Mouse (Mus musculus): ENCODE results near the gene Cxcl1. TPM values are rescaled to one million over a fixed set of nuclear protein-coding genes. Genes with fewer than 3 reads are reported as not detected.

The Cxcl1 gene
- 4.6 TPM for polyA plus RNA-seq (2014; fragmentation: Illumina TruSeq; extraction: RNeasy Lipid Tissue Mini Kit (QIAGEN cat#74804))

DNA sequence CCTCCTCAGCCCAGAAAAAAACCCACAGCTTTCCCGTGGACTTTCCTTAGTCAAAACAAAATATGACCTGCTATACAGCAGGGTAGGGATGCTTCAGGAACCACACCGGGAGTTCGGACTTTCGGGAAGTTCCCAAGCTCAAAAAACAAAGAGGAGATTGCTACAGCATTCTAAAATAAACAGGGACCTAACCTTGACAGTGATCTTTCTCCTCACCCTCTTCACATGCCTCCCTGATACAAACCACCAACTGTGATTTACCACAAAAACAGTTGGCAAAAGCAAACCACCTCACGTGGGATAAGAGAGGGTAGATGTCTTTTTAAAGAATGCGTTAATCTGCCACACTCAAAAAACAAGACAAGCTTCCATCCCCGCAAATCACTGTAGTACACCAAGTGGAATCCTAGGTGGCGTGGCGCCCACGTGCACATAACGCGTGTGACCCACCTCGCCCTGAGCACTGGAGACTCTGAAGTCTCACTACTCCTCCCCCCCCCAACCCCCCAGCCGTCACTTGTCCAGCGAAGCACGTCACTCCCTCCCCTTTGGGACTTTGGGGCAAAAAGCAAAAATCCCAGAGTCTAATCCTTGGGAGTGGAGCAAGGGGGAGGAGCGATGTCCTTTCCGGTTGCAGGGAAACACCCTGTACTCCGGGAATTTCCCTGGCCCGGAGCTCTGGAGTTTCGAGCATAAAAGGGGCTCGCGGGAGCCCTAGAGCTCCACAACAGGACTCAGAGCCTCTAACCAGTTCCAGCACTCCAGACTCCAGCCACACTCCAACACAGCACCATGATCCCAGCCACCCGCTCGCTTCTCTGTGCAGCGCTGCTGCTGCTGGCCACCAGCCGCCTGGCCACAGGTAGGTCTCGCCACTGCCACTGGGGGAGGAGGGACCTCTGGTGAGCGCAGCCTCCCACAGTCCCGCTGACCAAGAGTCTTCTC lies at the start of gene Cxcl1:
Gene Cxcl1 (plus strand): TSS at position 723 of the 945 bp plus-strand sequence.

DNA sequence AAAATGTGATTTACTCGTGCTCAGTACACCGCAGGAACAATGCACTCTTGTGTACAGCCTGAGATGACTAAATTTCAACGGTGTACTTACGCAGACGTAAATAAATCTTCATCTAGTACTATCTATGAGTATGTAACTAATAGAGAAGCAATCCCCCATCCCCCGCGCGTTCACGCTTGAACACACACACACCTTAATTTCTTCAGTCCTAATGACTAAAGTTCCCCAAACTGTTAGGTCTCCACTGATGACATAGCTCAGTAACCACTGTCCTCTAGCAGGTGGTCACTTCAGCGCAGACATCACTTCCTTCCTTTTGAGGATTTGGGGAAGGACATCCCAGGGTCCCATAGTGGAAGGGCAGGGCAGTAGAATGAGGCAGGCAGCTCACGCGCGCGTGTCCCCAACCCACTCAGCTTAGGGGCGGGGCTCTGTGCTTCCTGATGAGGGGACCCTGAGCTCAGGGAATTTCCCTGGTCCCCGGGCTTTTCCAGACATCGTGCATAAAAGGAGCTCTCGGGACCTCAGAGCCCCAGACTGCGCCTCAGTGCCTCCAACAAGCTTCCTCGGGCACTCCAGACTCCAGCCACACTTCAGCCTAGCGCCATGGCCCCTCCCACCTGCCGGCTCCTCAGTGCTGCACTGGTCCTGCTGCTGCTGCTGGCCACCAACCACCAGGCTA lies 12.4 kb downstream of the Cxcl1 start, which contains the start of gene Cxcl2:
Gene Cxcl2 (plus strand): TSS at position 533 of the 682 bp plus-strand sequence.

DNA sequence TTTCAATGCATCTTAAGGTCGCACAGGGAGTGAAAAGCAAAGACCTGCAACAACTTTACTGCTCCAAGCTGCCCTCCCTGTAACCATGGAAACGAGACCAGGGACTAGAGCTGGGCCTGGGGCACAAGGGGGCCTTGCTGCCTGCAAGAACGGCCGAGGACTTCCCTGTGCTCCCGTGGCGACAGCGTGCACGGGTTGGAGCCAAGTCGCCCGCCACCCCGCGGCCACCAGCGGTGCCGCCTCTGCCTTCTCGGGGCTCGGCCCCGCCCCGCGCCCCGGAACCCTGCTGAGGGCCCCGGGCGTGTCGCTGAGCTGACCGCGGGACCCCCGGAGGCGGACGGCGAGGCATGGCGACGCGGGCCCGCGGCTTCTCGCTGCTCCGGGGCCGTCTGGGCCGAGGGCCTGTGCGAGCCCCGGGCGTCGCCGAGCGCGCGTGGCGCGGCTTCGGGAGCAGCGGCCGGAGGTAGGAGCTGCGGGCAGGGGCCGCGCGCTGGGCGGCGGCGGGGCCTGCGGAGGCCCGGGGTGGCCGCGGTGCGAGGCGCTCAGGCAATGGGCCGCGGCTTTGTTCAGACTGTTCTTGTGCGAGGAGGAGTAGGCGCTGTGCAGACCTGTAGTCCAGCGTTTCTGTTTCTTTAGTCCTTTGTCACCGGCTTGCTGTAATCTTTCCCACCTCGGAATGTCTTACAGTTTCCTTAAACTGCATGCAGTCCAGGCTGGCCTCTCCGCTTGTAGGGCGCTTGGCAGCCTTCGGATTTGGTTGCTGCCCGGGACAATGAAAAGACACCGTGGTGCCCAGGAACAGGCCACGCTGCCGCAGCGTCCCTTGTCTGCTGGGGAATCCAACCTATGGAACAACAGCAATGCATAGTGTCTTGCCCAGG lies 40.2 kb downstream of the Cxcl1 start, which contains the start of gene Mthfd2l:
Gene Mthfd2l (plus strand): TSS at position 147 of the 881 bp plus-strand sequence.

Other genes starting within 250 kb of the Cxcl1 start
- 0.97 TPM for gene Cxcl5, start 131.9 kb upstream of the Cxcl1 start, polyA plus RNA-seq (2014; fragmentation: Illumina TruSeq; extraction: RNeasy Lipid Tissue Mini Kit (QIAGEN cat#74804))
- gene Ppbp, start 122.7 kb upstream of the Cxcl1 start, polyA plus RNA-seq (2014; fragmentation: Illumina TruSeq; extraction: RNeasy Lipid Tissue Mini Kit (QIAGEN cat#74804)) = 0.91 TPM
- 9.1 TPM for gene Pf4, start 118.8 kb upstream of the Cxcl1 start, polyA plus RNA-seq (2014; fragmentation: Illumina TruSeq; extraction: RNeasy Lipid Tissue Mini Kit (QIAGEN cat#74804))
- gene Cxcl3, start 105.1 kb upstream of the Cxcl1 start, polyA plus RNA-seq (2014; fragmentation: Illumina TruSeq; extraction: RNeasy Lipid Tissue Mini Kit (QIAGEN cat#74804)) = 0.48 TPM
- 0.34 TPM for gene Cxcl15, start 96.7 kb upstream of the Cxcl1 start, polyA plus RNA-seq (2014; fragmentation: Illumina TruSeq; extraction: RNeasy Lipid Tissue Mini Kit (QIAGEN cat#74804))
- 0.46 TPM for gene Cxcl2, start 12.6 kb downstream of the Cxcl1 start, polyA plus RNA-seq (2014; fragmentation: Illumina TruSeq; extraction: RNeasy Lipid Tissue Mini Kit (QIAGEN cat#74804))
- gene Mthfd2l, start 39.9 kb downstream of the Cxcl1 start, polyA plus RNA-seq (2014; fragmentation: Illumina TruSeq; extraction: RNeasy Lipid Tissue Mini Kit (QIAGEN cat#74804)) = 69.7 TPM
- not detected for gene Epgn, start 136.2 kb downstream of the Cxcl1 start, polyA plus RNA-seq (2014; fragmentation: Illumina TruSeq; extraction: RNeasy Lipid Tissue Mini Kit (QIAGEN cat#74804))
- gene Ereg, start 183.4 kb downstream of the Cxcl1 start, polyA plus RNA-seq (2014; fragmentation: Illumina TruSeq; extraction: RNeasy Lipid Tissue Mini Kit (QIAGEN cat#74804)) = 1.8 TPM
- 2.0 TPM for gene Areg, start 248.4 kb downstream of the Cxcl1 start, polyA plus RNA-seq (2014; fragmentation: Illumina TruSeq; extraction: RNeasy Lipid Tissue Mini Kit (QIAGEN cat#74804))